Comparison of ENCODE assay signal across 16 mouse cellular contexts in genomic region chr12:40584526-40585289, GRCm38 (mm10).
A peak's percentile ranks its signal among the peaks of the same experiment; 100 is the strongest.
DNase-seq lines count a peak whose midpoint lies in the region; ATAC-seq and TF ChIP-seq lines count a peak whose summit lies in the region.
"Had no signal": no experiment of that assay in that cellular context is flagged by ENCODE, and none has a peak within 500 bp of the region (broad histone marks: within the 10 kb centered on the region; RNA-seq: fewer than 3 reads in every experiment).

No protein-coding gene starts in this region.

- no peaks in the 10 kb centered on the region for H3K27me3 ChIP-seq in liver, postnatal 0 days (ENCODE audit: insufficient read depth, low read length)
- H3K27me3 ChIP-seq in splenic B cell, adult 2 months (ENCODE audit: control insufficient read depth, insufficient read depth, low read length, poor library complexity, severe bottlenecking) = no peaks in the 10 kb centered on the region
- H3K27me3 ChIP-seq: embryonic facial prominence, embryonic 12.5 days; midbrain, embryonic 12.5 days had no signal

- no peak overlapping the region for H3K27ac ChIP-seq in liver, postnatal 0 days (ENCODE audit: low read depth)
- H3K27ac ChIP-seq: embryonic facial prominence, embryonic 12.5 days; midbrain, embryonic 12.5 days had no signal

- H3K9me3 ChIP-seq in liver, postnatal 0 days (ENCODE audit: low read length) = no peaks in the 10 kb centered on the region
- H3K9me3 ChIP-seq: embryonic facial prominence, embryonic 12.5 days; G1E; midbrain, embryonic 12.5 days had no signal

- H3K4me2 ChIP-seq in liver, postnatal 0 days (ENCODE audit: low read depth, low read length) = no peak overlapping the region
- H3K4me2 ChIP-seq: embryonic facial prominence, embryonic 12.5 days; lung, embryonic 14.5 days; midbrain, embryonic 12.5 days had no signal

- WGBS in liver, postnatal 0 days (ENCODE audit: insufficient replicate concordance) = 66% methylated on average over 7 of the region's 7 CpGs

- no peak overlapping the region for H3K9ac ChIP-seq in liver, postnatal 0 days (replicated peaks)
- H3K9ac ChIP-seq: embryonic facial prominence, embryonic 12.5 days; lung, embryonic 14.5 days; midbrain, embryonic 12.5 days had no signal

- no peaks in the 10 kb centered on the region for H3K36me3 ChIP-seq in liver, postnatal 0 days (replicated peaks; ENCODE audit: insufficient read depth, low read length)
- H3K36me3 ChIP-seq in splenic B cell, adult 2 months (ENCODE audit: control insufficient read depth, insufficient read depth, low read length, poor library complexity, severe bottlenecking) = no peaks in the 10 kb centered on the region
- H3K36me3 ChIP-seq: embryonic facial prominence, embryonic 12.5 days; G1E; midbrain, embryonic 12.5 days had no signal

- no peak overlapping the region for H3K4me3 ChIP-seq in liver, postnatal 0 days (ENCODE audit: low read depth, low read length)
- H3K4me3 ChIP-seq: embryonic facial prominence, embryonic 12.5 days; midbrain, embryonic 12.5 days had no signal

- DNase-seq in cerebellum, adult 9-10 months = peak; percentile 41
- no peak for DNase-seq in cerebellum, adult 11 months
- DNase-seq in liver, postnatal 0 days = no peak
- no peak for DNase-seq in liver
- DNase-seq in brain, adult 2 months (ENCODE audit: low read depth, low spot score) = peak; percentile 74
- DNase-seq in splenic B cell, adult 2 months (ENCODE audit: low read depth, low spot score) = peak; percentile 4
- DNase-seq in urinary bladder, adult 18-20 months (ENCODE audit: low spot score in 2 of 2) = no peak
- DNase-seq in embryo, embryonic 10.5 days (ENCODE audit: low spot score) = no peak
- DNase-seq: B cell, adult 2 months; cerebellum, adult 8-10 months; kidney, adult 8-10 months; left cerebral cortex, postnatal 4 days; lung, embryonic 14.5 days had no signal

- ATAC-seq in liver, postnatal 0 days = peak; percentile 55

- no peaks in the 10 kb centered on the region for H3K4me1 ChIP-seq in liver, postnatal 0 days (ENCODE audit: insufficient read depth)
- H3K4me1 ChIP-seq: midbrain, embryonic 12.5 days had no signal

- no peak for TF ChIP-seq EP300 in liver, postnatal 0 days (IDR thresholded peaks at IDR 0.05; ENCODE audit: low read depth)

- no peak for TF ChIP-seq CTCF in liver, postnatal 0 days (IDR thresholded peaks at IDR 0.05; ENCODE audit: low read depth)

Comparison
In these comparisons a context has a peak if more than half of its experiments do, and no peak if none do; other contexts are left out.
1. DNase-seq: peak in cerebellum, adult 9-10 months (single experiment), brain, adult 2 months (single experiment) and splenic B cell, adult 2 months (single experiment); none in cerebellum, adult 11 months (single experiment), liver, postnatal 0 days (single experiment), liver (single experiment), urinary bladder, adult 18-20 months (0 of 2) and embryo, embryonic 10.5 days (single experiment).